Mouse (Mus musculus): ENCODE results near the gene Gm39566.

Gene Gm39566

DNA sequence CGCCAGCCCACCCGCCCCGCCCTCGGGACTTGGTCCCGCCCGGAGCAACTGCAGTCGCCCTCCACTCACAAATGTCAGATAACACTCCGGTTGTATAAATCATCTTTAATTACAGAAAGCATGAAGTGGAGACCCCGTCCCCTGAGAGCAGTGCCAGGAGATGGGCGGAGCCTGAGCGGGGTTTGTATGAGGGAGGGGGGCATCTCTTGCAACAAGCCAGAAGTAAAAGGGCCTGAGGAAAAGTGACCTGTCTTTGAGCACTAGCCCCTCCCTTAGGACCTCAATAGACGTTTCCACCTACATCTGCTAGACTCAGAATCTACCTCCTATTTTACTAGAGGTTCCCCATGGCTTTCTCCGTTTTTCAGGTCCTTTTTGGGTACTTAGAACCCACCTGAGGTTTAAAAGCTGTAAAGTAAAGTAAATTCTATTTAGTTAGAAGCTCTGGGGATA, 19.1 kb downstream of the Gm39566 start:
- no peak for DNase-seq

- DNase-seq = peak; percentile 93
Observed at GRCm38 (mm10) chr11:69795168-69795982, 19.7 kb downstream of the Gm39566 start, which contains the start of gene Chrnb1. Gene Chrnb1 (minus strand): TSS chr11:69795943.

GRCm38 (mm10) chr11:69793429-69793828, 21.7 kb downstream of the Gm39566 start:
- DNase-seq = no peak

GRCm38 (mm10) chr11:69791420-69791819, 23.7 kb downstream of the Gm39566 start:
- no peak for DNase-seq

GRCm38 (mm10) chr11:69789431-69789830, 25.7 kb downstream of the Gm39566 start:
- no peak for DNase-seq

DNA sequence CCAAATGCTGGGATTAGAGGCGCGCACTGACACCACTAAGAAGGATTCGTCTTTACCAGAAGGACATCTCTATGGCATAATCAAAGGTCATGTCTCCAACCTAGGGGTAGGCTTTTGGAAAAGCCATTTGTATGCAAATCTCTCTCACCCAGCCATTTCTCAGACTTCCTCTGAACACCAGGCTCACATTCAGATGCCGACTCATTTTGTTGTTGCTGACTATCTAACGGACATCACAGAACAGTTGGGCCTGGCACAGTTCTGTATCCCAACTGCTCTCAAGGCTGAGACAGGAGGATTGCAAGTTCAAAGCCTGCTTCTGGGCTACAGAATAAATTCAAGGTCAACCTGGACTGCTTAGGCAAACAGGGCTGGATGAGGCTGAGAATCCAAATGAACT, 27.8 kb downstream of the Gm39566 start:
- DNase-seq = no peak

DNA sequence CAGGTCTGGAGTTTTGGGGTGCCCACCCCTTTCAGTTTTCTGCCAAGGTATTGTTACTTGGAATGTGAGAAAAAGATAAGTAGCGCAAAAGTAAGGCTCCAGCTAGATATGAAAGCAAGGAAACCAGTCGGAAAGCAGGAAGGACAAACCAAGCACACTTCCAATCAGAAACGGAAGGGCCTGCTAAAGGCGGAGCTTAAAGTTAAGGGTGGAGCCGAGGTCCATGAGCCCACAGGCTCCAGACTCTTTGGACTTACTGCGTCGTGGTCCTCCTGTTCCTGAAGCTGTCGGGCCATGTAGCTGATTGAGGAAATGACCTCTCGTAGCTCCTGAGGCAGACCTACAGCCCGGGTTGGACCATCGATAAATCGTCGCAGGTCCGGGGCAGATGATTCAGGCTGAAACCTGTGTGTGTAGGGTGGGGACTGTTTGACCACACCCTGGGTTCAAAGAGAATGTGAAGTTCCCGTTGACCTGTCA, 30.3 kb downstream of the Gm39566 start:
- no peak for DNase-seq

DNA sequence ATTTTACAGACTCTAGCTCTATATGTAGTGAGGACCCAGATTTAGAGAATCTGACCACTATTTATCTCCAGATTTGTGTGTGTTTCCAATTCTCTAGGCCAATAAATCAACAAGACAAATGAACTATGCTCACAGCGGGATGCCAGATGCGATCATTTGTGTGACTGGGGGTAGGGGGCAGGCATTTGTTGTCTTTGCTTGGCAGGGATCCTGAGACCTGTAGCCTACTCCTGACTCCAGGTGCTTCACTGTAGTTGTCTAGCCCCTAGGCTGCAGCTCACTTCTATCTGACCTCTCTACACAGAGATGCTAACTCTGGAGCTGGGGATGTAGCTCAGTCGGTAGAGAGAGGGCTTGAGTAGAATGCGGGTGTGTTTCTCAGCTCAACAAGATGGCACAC, 33.3 kb downstream of the Gm39566 start:
- no peak for DNase-seq

GRCm38 (mm10) chr11:69778985-69779384, 36.1 kb downstream of the Gm39566 start:
- DNase-seq = no peak

- DNase-seq = peak; percentile 61 to 76
Observed at GRCm38 (mm10) chr11:69778258-69778982, 36.7 kb downstream of the Gm39566 start.

DNA sequence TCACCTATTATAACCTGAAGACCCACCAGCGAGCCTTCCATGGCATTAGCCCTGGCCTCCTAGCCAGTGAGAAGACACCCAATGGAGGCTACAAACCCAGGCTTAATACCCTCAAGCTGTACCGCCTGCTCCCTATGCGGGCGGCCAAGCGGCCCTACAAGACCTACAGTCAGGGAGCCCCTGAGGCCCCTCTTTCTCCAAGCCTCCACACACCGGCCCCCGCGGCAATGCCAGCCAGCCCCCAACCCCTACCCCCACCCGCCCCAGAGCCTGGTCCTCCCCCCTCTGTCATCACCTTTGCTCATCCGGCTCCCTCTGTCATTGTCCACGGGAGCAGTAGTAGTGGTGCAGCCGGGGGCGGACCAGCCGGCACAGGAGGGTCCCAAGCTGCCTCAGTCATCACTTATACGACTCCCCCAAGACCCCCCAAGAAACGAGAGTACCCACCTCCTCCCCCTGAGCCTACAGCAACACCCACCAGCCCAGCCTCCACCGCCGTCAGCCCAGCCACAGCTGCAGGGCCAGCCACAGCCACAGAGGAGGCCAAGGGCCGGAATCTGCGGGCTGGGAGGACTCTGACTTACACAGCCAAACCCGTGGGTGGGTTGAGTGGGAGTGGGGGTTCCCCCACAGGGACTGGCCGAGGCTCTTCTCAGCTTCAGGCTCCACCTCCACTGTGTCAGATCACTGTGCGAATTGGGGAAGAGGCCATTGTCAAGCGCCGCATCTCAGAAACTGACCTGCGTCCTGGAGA, 37.4 kb downstream of the Gm39566 start:
- DNase-seq = no peak

DNA sequence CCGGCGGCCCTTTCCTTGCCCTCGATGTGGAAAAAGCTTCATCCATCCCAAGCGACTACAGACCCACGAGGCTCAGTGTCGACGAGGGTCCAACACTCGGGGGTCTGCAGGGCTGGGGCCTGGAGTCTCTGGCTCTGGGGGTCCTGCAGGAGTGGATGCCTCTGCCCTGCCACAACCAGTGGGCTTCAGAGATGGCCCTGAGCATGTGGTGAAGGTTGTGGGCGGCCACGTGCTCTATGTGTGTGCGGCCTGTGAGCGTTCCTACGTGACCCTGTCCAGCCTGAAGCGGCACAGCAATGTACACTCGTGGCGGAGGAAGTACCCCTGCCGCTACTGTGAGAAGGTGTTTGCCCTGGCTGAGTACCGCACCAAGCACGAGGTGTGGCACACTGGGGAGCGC, 38.6 kb downstream of the Gm39566 start:
- no peak for DNase-seq

- DNase-seq = peak; percentile 51 to 66
Observed at GRCm38 (mm10) chr11:69775716-69776115, 39.4 kb downstream of the Gm39566 start.

DNA sequence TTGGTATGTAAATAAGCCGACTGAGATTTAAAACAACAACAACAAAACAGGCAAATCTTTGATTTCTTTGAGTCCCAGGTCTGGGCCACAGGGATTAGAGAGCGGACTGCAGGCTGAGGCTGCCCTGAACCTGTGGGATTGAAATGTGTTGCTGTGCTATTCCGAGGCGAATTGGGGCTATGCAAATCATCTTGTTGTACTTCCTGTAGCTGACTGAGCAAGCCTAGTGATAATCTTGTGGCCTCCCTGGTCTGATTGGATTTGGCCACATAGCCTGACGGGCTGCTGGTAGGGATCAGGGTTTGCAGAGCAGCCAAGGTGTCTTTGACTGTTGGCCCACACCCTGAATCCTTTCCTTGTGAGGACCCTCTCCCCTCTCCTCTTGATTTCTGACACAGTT, 40.1 kb downstream of the Gm39566 start:
- DNase-seq = no peak

- DNase-seq = no peak
Observed at GRCm38 (mm10) chr11:69767625-69767909, 47.5 kb downstream of the Gm39566 start.

DNA sequence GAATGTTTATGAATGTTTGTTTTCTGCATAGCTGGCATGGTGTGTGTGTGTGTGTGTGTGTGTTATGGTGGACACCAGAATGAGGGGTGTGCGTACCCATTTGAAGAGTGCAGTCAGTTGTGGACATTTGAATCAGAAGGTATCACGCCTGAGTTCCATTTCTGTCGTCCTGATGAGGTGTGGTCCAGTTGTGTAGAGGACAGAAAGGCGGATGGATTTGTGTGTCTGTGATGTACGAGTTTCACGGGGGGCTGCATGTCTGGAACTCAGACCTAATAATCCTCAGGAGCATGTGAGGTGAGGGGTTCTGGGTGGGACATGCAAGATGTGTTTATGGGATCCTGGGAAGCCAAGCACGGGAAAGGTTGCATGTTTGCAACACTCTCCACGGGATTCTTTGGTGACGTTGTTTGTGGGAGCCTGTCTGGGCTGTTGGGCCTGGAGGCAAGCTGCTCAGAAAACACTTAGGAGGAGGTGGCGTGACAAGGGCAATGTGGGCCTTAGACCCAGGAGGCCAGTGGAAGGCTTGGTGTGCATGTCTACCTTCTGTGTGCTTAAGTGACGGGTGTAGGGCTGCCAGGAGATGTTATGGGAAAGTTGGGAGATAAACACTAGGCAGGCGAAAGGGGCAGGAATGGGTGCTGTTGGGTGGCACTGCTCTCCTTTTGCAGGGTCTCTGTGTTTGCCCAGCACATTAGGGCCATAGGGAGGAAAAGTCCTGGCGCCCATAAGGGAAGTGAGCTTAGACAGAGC, 48.0 kb downstream of the Gm39566 start:
- DNase-seq = no peak

GRCm38 (mm10) chr11:69766126-69766609, 48.9 kb downstream of the Gm39566 start:
- DNase-seq = peak; percentile 81 to 83

GRCm38 (mm10) chr11:69765221-69766125, 49.6 kb downstream of the Gm39566 start, which contains the start of gene Zbtb4:
Gene Zbtb4 (plus strand): TSS chr11:69765912.
- DNase-seq = peak; percentile 71 to 72

DNA sequence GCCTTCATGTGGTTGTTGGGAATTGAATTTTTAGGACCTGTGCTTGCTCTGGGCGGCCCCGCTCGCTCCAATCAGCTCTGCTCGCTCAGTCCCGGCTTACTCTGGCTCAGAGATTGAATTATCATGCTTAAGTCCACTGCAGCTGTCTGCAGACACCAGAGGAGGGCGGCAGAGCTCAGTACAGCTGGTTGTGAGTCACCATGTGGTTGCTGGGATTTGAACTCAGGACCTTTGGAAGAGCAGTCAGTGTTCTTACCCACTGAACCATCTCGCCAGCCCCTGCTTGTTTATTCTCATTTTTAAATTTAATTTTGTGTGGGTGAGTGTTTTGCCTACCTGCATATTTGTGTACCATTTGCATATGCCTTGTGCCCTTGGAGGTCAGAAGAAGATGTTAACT, 51.5 kb downstream of the Gm39566 start:
- no peak for DNase-seq

DNA sequence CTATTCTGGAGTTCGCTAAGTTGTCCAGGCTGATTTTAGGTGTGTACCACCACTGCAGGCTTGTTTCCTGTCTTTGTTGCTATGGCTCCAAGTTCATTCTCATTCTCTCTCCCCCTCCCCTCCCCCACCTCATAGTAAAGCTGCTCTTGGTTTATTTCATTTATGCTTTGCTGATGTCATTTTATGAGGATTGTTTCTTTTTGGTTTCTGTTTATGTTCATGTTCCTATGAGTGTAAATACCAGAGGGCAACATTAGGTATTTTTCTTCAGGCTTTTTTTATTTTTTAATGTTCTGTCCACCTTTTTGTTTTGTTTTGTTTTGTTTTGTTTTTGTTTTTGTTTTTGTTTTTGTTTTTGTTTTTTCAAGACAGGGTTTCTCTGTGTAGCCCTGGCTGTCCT, 53.2 kb downstream of the Gm39566 start, which contains the start of gene Slc35g3:
TSS of gene Slc35g3 (minus strand) at position 101 of the 400 bp plus-strand sequence.
- no peak for DNase-seq

Data from cerebellum, postnatal 14 days (tissue).